Mouse (Mus musculus) heart, postnatal 0 days (tissue): ENCODE measurements at regions not wholly inside any gene's neighbourhood (a gene's known extent, or its start where the extent isn't known, plus 50 kb on each side); places are given as distances from the start of the nearest gene placed in this dataset.
A peak's percentile ranks its signal among the peaks of the same experiment; 100 is the strongest.

Experiments used
- ATAC-seq: fragments of 200-750 bp; cut with Nextera tagmentation; 2 replicates; pipeline ENCODE4 v1.8.0; 2017; ENCODE audit warnings: low read depth, moderate number of reproducible peaks, moderate library complexity; ENCODE audit not compliant: insufficient read depth
- DNase-seq: peaks from one replicate; pipeline ENCODE4 v3.0.0-alpha.2; 2016; ENCODE audit warnings: low spot score
- H3K27ac ChIP-seq: fragments of 300-500 bp; sonication (generic); 2 replicates; pipeline ENCODE4 v1.5.1; 2014; ENCODE audit warnings: low read depth, mild to moderate bottlenecking
- H3K27me3 ChIP-seq: fragments of 300-500 bp; sonication (generic); 2 replicates; pipeline ENCODE4 v1.6.1; 2014; ENCODE audit warnings: low read length, mixed read lengths; ENCODE audit not compliant: control insufficient read depth, insufficient read depth
- H3K36me3 ChIP-seq: fragments of 300-500 bp; sonication (generic); replicated peaks from 2 replicates; pipeline ENCODE4 v1.6.1; 2014; ENCODE audit warnings: low read length, mixed read lengths; ENCODE audit not compliant: control insufficient read depth, insufficient read depth
- H3K4me1 ChIP-seq: fragments of 300-500 bp; sonication (generic); 2 replicates; pipeline ENCODE4 v1.6.1; 2014; ENCODE audit warnings: antibody characterized with exemption; ENCODE audit not compliant: control insufficient read depth, insufficient read depth
- H3K4me2 ChIP-seq: fragments of 300-500 bp; sonication (generic); 2 replicates; pipeline ENCODE4 v1.6.1; 2014; ENCODE audit warnings: low read depth, mild to moderate bottlenecking, low read length, moderate library complexity
- H3K4me3 ChIP-seq: fragments of 300-500 bp; sonication (generic); 2 replicates; pipeline ENCODE4 v1.5.1; 2014; ENCODE audit warnings: low read depth, low read length
- H3K9ac ChIP-seq: fragments of 300-500 bp; sonication (generic); replicated peaks from 2 replicates; pipeline ENCODE4 v1.6.1; 2014; ENCODE audit warnings: low read depth, low read length, mixed read lengths
- H3K9me3 ChIP-seq: fragments of 300-500 bp; sonication (generic); replicated peaks from 2 replicates; pipeline ENCODE4 v1.6.1; 2016; ENCODE audit warnings: low read length; ENCODE audit not compliant: control insufficient read depth
- CTCF ChIP-seq: IDR thresholded peaks from 2 replicates; pipeline ENCODE4 v1.5.1; 2016; ENCODE audit warnings: antibody characterized with exemption, control low read depth, low read depth
- EP300 ChIP-seq: IDR thresholded peaks from 2 replicates; pipeline ENCODE4 v1.6.1; 2016; ENCODE audit warnings: antibody characterized with exemption, low read depth
- WGBS: fragments of 180-500 bp; shearing (Covaris S2); extraction: QIAGEN DNeasy Blood & Tissue Kit; methylation state at CpG from one replicate; pipeline ENCODE4 v1.1.7; 2014; 5-methylcytosine and 5-hydroxymethylcytosine counted together

DNA sequence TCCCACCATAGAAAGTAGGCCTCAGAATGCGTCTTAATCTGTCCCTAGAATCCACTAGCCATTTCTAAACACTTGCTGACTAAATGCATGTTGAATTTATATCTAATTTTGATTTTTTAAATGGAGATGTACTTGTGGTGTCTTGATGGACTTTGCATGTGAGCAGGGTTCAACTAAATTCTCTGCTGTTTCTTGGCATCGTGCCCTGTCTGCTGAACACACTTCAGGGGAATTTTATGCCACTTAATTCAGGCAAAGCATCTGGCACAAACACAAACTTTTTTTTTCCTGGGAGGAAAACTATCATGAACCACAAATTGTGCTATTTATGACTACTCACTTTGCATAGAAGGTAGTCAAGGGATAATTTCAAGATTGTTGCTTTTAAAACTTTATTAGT is 87.7 kb downstream of the Stc2 start:
- ATAC-seq (no peak), DNase-seq (no peak)
- Histone ChIP-seq H3K27me3 (no peaks in the 10 kb centered on the region), H3K36me3 (no peaks in the 10 kb centered on the region), H3K27ac (no peak overlapping the region), H3K9ac (no peak overlapping the region), H3K9me3 (no peaks in the 10 kb centered on the region), H3K4me1 (no peaks in the 10 kb centered on the region), H3K4me3 (no peak overlapping the region), H3K4me2 (no peak overlapping the region)
- 58% methylated on average over 2 of the region's 2 CpGs for WGBS
- no peak for TF ChIP-seq CTCF
- TF ChIP-seq EP300: no peak

DNA sequence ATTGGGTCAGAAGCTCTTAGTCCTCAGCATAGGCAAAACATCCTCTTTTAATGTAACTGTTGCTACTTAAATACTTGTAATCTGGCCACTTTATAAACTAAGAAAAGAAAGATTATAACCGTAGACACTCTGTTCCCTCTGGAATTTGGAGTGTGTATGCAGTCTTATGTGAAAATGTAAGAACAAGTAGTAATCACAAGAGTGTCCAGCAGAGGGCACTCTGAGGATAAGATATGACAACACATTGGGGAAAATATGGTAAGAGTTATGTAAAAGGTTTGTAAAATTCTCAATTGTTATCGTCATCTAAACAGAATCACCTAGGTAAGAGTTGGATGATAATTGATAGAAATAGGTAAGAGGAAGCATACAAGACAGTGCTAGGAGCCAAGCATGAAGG is 66.2 kb upstream of the Gm17332 start:
- Histone ChIP-seq H3K4me2 (no peak overlapping the region), H3K36me3 (no peaks in the 10 kb centered on the region), H3K27me3 (no peaks in the 10 kb centered on the region), H3K4me3 (no peak overlapping the region), H3K9me3 (no peaks in the 10 kb centered on the region), H3K4me1 (no peaks in the 10 kb centered on the region), H3K9ac (no peak overlapping the region), H3K27ac (no peak overlapping the region)
- 17% methylated on average over 2 of the region's 2 CpGs for WGBS
- DNase-seq (peak; percentile 58), ATAC-seq (no peak)
- TF ChIP-seq CTCF: peak; percentile 86
- no peak for TF ChIP-seq EP300
